Mouse (Mus musculus) spleen, adult 2 months (tissue): ENCODE measurements around the gene Cela2a. TPM values are rescaled to one million over a fixed set of nuclear protein-coding genes. Genes with fewer than 3 reads are reported as not detected.

Experiments used
- DNase-seq, 2 experiments: peaks; one replicate each; pipeline versions ENCODE4 v3.0.0 to v3.0.0-alpha.2; 2012 to 2021; ENCODE audit warnings: low spot score in 2 of 2, low read depth in 1 of 2
- H3K27ac ChIP-seq: fragments of 200-500 bp; 2 replicates; pipeline ENCODE4 v1.5.1; 2012; ENCODE audit warnings: low read length, inconsistent platforms; ENCODE audit not compliant: insufficient read depth
- H3K27me3 ChIP-seq: fragments of 200-500 bp; 2 replicates; pipeline ENCODE4 v1.6.1; 2012; ENCODE audit warnings: mild to moderate bottlenecking, moderate library complexity, low read length, inconsistent platforms; ENCODE audit not compliant: control insufficient read depth, insufficient read depth
- H3K36me3 ChIP-seq: fragments of 200-500 bp; 2 replicates; pipeline ENCODE4 v1.6.1; 2012; ENCODE audit warnings: mild to moderate bottlenecking, low read length, inconsistent platforms; ENCODE audit not compliant: control insufficient read depth, insufficient read depth
- H3K4me1 ChIP-seq: fragments of 200-500 bp; 2 replicates; pipeline ENCODE4 v1.6.1; 2011; ENCODE audit warnings: inconsistent platforms; ENCODE audit not compliant: control insufficient read depth, insufficient read depth, insufficient read length
- H3K4me3 ChIP-seq: fragments of 200-500 bp; 2 replicates; pipeline ENCODE4 v1.5.1; 2011; ENCODE audit warnings: mild to moderate bottlenecking, inconsistent platforms; ENCODE audit not compliant: insufficient read depth, insufficient read length; ENCODE audit errors: extremely low read depth
- CTCF ChIP-seq: fragments of 200-500 bp; IDR thresholded peaks from 2 replicates; pipeline ENCODE4 v1.5.1; 2011; ENCODE audit warnings: mild to moderate bottlenecking, inconsistent platforms; ENCODE audit not compliant: insufficient read depth, insufficient read length, insufficient replicate concordance; ENCODE audit errors: extremely low read depth
- POLR2A ChIP-seq: fragments of 200-500 bp; IDR thresholded peaks from 2 replicates; pipeline ENCODE4 v1.6.1; 2011; ENCODE audit warnings: low read depth, low read length, inconsistent platforms
- WGBS: fragments of 180-500 bp; shearing (Covaris S2); methylation state at CpG from one replicate; pipeline ENCODE4 v1.1.7; 2018; 5-methylcytosine and 5-hydroxymethylcytosine counted together
- polyA plus RNA-seq: library from polyadenylated mRNA; depleted of rRNA; stranded (reverse); fragments of >200 nt; gene quantifications from 2 replicates; pipeline ENCODE4 v1.2.3, GENCODE M21; 2012

Cela2a gene
- polyA plus RNA-seq, 1 experiment: 18,445 TPM

GRCm38 (mm10) chr4:141809850-141810464 is 16.0 kb downstream of the Cela2a start:
- Histone ChIP-seq H3K4me1 (no peaks in the 10 kb centered on the region), H3K4me3 (no peak overlapping the region), H3K36me3 (peaks cover 43% of the 10 kb centered on the region), H3K27ac (no peak overlapping the region), H3K27me3 (no peaks in the 10 kb centered on the region)
- TF ChIP-seq POLR2A (no peak), CTCF (peak; percentile 42; the same call in 1 of the 2 replicates)
- DNase-seq: no peak
- 78% methylated on average over 8 of the region's 8 CpGs for WGBS

GRCm38 (mm10) chr4:141805886-141806285 is 20.1 kb downstream of the Cela2a start:
- Histone ChIP-seq H3K27me3 (no peaks in the 10 kb centered on the region), H3K4me1 (no peaks in the 10 kb centered on the region; the same call in 1 of the 2 replicates), H3K4me3 (no peak overlapping the region), H3K27ac (no peak overlapping the region), H3K36me3 (peaks cover 24% of the 10 kb centered on the region)
- TF ChIP-seq POLR2A (no peak), CTCF (no peak)
- DNase-seq: no peak
- WGBS: 81% methylated on average over 8 of the region's 8 CpGs

- Histone ChIP-seq H3K27ac (no peak overlapping the region), H3K4me1 (no peaks in the 10 kb centered on the region; the same call in 1 of the 2 replicates), H3K27me3 (no peaks in the 10 kb centered on the region), H3K4me3 (no peak overlapping the region), H3K36me3 (peaks cover 21% of the 10 kb centered on the region)
- DNase-seq: peak in 1 of 2 experiments; percentile 26
- no peak for TF ChIP-seq POLR2A
- TF ChIP-seq CTCF: no peak
- WGBS: 80% methylated on average over 4 of the region's 4 CpGs
Measured at GRCm38 (mm10) chr4:141804105-141804504, 21.9 kb downstream of the Cela2a start.

GRCm38 (mm10) chr4:141797545-141797944 is 28.4 kb downstream of the Cela2a start:
- Histone ChIP-seq H3K4me3 (no peak overlapping the region), H3K27ac (no peak overlapping the region), H3K36me3 (peaks cover 9% of the 10 kb centered on the region), H3K4me1 (no peaks in the 10 kb centered on the region), H3K27me3 (no peaks in the 10 kb centered on the region)
- TF ChIP-seq POLR2A (no peak), CTCF (no peak)
- DNase-seq: no peak
- WGBS: 96% methylated on average over 5 of the region's 5 CpGs

GRCm38 (mm10) chr4:141796954-141797353 is 29.0 kb downstream of the Cela2a start:
- TF ChIP-seq POLR2A (no peak), CTCF (no peak)
- peaks cover 9% of the 10 kb centered on the region for H3K36me3 ChIP-seq
- H3K27me3 ChIP-seq: no peaks in the 10 kb centered on the region
- H3K4me3 ChIP-seq: no peak overlapping the region
- H3K4me1 ChIP-seq: no peaks in the 10 kb centered on the region
- H3K27ac ChIP-seq: no peak overlapping the region
- no peak for DNase-seq
- 95% methylated on average over 4 of the region's 4 CpGs for WGBS

- Histone ChIP-seq H3K4me1 (no peaks in the 10 kb centered on the region), H3K27me3 (no peaks in the 10 kb centered on the region), H3K4me3 (no peak overlapping the region), H3K36me3 (peaks cover 9% of the 10 kb centered on the region), H3K27ac (no peak overlapping the region)
- WGBS: 88% methylated on average over 7 of the region's 7 CpGs
- TF ChIP-seq CTCF (no peak), POLR2A (no peak)
- no peak for DNase-seq
Measured at GRCm38 (mm10) chr4:141796356-141796755, 29.6 kb downstream of the Cela2a start.

- TF ChIP-seq POLR2A (no peak), CTCF (no peak)
- Histone ChIP-seq H3K27me3 (no peaks in the 10 kb centered on the region), H3K4me1 (no peaks in the 10 kb centered on the region), H3K4me3 (peak overlapping the region; percentile 70), H3K27ac (peak overlapping the region; percentile 88), H3K36me3 (peaks cover 9% of the 10 kb centered on the region)
- WGBS: under 1% methylated on average over 5 of the region's 5 CpGs
- DNase-seq: no peak
Measured at GRCm38 (mm10) chr4:141794152-141794535, 31.8 kb downstream of the Cela2a start.
